Mouse (Mus musculus): ENCODE measurements at regions not wholly inside any gene's neighbourhood (a gene's known extent, or its start where the extent isn't known, plus 50 kb on each side); places are given as distances from the start of the nearest gene placed in this dataset.

DNA sequence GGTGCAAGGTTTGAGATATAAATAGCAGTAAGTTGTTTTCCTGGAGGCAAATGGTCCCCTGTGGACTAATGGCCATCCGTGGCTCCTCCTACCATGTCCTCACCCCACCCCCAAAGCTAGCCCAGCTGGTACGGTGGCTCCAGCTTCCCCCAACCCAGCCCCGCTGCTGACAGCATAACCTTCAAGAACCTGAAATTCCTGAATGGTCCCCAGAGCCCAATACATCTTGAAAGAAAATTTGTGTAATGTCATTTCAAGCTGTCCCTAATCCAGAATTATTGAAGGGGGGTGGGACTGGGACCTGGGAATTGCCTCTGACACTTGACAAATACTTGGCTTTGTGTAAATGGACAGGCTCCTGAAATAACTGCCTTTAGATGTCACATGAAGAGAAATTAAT, 115.3 kb upstream of the Top1 start:
- Histone ChIP-seq H3K36me3 (ENCODE audit: control insufficient read depth, insufficient read depth, low read length) (no peaks in the 10 kb centered on the region), H3K4me1 (replicated peaks; ENCODE audit: control insufficient read depth, insufficient read depth, low read length) (no peaks in the 10 kb centered on the region), H3K4me3 (ENCODE audit: control insufficient read depth, insufficient read depth, low read length) (no peak overlapping the region), H3K27me3 (ENCODE audit: control insufficient read depth, insufficient read depth, low read length) (no peaks in the 10 kb centered on the region), H3K27ac (ENCODE audit: control insufficient read depth, insufficient read depth, low read length) (no peak overlapping the region)
- TF ChIP-seq POLR2A (IDR thresholded peaks at IDR 0.05; ENCODE audit: control insufficient read depth, extremely low read depth, insufficient read depth, low read length, poor library complexity) (no peak), CTCF (IDR thresholded peaks at IDR 0.05; ENCODE audit: borderline replicate concordance, control insufficient read depth, extremely low read depth, insufficient read depth, low read length, poor library complexity) (no peak)
- 68% methylated on average over 3 of the region's 3 CpGs for WGBS
- no peak for DNase-seq

DNA sequence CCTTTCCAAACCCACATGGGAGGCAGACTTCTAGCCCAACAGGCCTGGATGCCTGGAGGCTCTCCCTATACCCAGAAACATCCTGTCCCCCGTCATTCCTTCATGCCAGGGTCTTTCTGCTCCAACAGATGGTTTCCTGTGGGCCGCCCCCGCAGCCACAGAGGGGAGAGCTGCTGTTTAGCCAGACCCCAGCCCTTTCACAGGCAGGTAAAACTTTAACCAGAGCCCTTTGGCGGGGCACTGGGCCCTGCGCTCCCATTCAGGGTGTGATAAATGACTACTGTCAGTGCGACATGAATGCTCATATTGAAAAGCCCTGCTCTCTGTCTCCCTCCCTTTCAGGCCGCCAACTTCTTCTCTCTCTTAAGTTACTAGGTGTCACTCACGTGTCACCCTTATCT, 108.4 kb upstream of the Top1 start:
- DNase-seq, result no peak
- no peaks in the 10 kb centered on the region for H3K27me3 ChIP-seq (ENCODE audit: control insufficient read depth, insufficient read depth, low read length)
- no peaks in the 10 kb centered on the region for H3K4me1 ChIP-seq (replicated peaks; ENCODE audit: control insufficient read depth, insufficient read depth, low read length)
- no peak overlapping the region for H3K4me3 ChIP-seq (ENCODE audit: control insufficient read depth, insufficient read depth, low read length)
- no peak overlapping the region for H3K27ac ChIP-seq (ENCODE audit: control insufficient read depth, insufficient read depth, low read length)
- TF ChIP-seq CTCF (IDR thresholded peaks at IDR 0.05; ENCODE audit: borderline replicate concordance, control insufficient read depth, extremely low read depth, insufficient read depth, low read length, poor library complexity), result no peak
- TF ChIP-seq POLR2A (IDR thresholded peaks at IDR 0.05; ENCODE audit: control insufficient read depth, extremely low read depth, insufficient read depth, low read length, poor library complexity), result no peak
- WGBS, result 63% methylated on average over 8 of the region's 8 CpGs
- no peaks in the 10 kb centered on the region for H3K36me3 ChIP-seq (ENCODE audit: control insufficient read depth, insufficient read depth, low read length)

DNA sequence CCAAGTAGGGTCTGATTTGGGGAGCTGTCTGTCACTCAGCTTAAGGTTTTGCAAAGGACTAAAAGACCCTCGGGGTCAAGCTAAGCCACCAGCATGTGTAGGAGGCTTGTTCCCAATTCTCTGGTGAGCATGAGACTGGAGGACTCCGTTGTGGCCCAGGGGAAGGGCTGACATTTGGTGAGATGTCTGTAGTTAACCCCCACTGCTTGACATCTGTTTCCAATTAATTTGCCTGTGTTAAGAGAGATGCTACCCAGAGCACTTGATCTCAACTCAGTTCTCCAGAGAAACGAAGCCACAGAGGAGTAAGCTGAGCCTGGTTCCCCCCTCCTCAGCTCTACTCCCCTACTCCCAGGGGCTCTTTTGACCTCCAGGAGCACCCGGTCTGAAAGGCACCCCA, 100.2 kb upstream of the Top1 start:
- Histone ChIP-seq H3K4me3 (ENCODE audit: control insufficient read depth, insufficient read depth, low read length) (no peak overlapping the region), H3K4me1 (replicated peaks; ENCODE audit: control insufficient read depth, insufficient read depth, low read length) (no peaks in the 10 kb centered on the region), H3K36me3 (ENCODE audit: control insufficient read depth, insufficient read depth, low read length) (no peaks in the 10 kb centered on the region), H3K27me3 (ENCODE audit: control insufficient read depth, insufficient read depth, low read length) (no peaks in the 10 kb centered on the region), H3K27ac (ENCODE audit: control insufficient read depth, insufficient read depth, low read length) (no peak overlapping the region)
- 51% methylated on average over 4 of the region's 4 CpGs for WGBS
- no peak for TF ChIP-seq POLR2A (IDR thresholded peaks at IDR 0.05; ENCODE audit: control insufficient read depth, extremely low read depth, insufficient read depth, low read length, poor library complexity)
- no peak for DNase-seq

DNA sequence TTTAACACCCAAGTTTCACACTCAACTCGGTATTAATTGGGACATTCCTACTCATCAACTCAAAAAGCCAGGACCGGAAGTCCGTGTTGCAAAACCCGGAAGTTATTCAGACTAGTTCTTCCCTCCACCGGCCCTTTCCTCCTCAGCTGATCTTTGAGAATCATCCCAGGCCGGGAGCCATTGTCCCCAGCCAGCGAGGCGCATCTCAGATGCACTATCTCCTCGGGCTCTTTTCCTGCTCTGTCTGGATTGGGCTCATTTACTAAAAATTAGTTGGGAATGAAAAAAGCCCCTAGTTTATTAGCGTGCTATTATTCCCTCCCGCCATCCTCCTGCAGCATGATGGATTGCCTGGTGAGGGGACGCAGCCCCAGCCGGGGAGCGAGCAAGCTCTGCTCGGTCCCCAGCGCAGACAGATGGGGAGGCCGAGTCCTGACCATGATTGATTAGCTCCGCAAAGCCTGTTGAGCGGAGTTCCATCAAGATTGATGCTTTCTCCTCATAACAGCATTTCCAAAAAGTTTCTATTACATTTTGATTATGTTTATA, 93.5 kb upstream of the Top1 start:
- H3K4me3 ChIP-seq (ENCODE audit: control insufficient read depth, insufficient read depth, low read length), result no peak overlapping the region
- TF ChIP-seq CTCF (IDR thresholded peaks at IDR 0.05; ENCODE audit: borderline replicate concordance, control insufficient read depth, extremely low read depth, insufficient read depth, low read length, poor library complexity) (no peak), POLR2A (IDR thresholded peaks at IDR 0.05; ENCODE audit: control insufficient read depth, extremely low read depth, insufficient read depth, low read length, poor library complexity) (no peak)
- H3K27me3 ChIP-seq (ENCODE audit: control insufficient read depth, insufficient read depth, low read length), result no peaks in the 10 kb centered on the region
- DNase-seq, result no peak
- H3K27ac ChIP-seq (ENCODE audit: control insufficient read depth, insufficient read depth, low read length), result no peak overlapping the region
- 90% methylated on average over 19 of the region's 19 CpGs for WGBS
- no peaks in the 10 kb centered on the region for H3K4me1 ChIP-seq (replicated peaks; ENCODE audit: control insufficient read depth, insufficient read depth, low read length)
- no peaks in the 10 kb centered on the region for H3K36me3 ChIP-seq (ENCODE audit: control insufficient read depth, insufficient read depth, low read length)

DNA sequence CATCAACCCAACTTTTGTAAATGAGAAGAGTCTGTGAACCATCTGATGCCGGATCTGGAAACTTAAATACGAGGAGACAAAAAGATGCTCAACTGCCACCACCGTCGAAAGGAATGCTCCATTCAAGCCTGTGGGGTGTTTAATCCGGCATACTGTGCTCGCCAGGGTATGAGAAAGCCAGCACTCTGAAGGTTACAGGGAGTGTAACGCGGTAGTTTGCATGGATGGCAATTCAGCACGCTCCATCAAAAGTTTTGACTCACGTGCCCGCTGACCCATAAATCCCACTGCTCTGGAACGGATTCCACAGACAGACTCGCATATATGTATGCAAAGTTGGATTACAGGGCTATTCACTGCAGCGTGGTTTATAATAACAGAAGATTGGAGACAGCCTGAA, 84.0 kb upstream of the Top1 start:
- no peak for DNase-seq
- TF ChIP-seq CTCF (IDR thresholded peaks at IDR 0.05; ENCODE audit: borderline replicate concordance, control insufficient read depth, extremely low read depth, insufficient read depth, low read length, poor library complexity), result no peak
- TF ChIP-seq POLR2A (IDR thresholded peaks at IDR 0.05; ENCODE audit: control insufficient read depth, extremely low read depth, insufficient read depth, low read length, poor library complexity), result no peak
- Histone ChIP-seq H3K36me3 (ENCODE audit: control insufficient read depth, insufficient read depth, low read length) (no peaks in the 10 kb centered on the region), H3K4me1 (replicated peaks; ENCODE audit: control insufficient read depth, insufficient read depth, low read length) (no peaks in the 10 kb centered on the region), H3K4me3 (ENCODE audit: control insufficient read depth, insufficient read depth, low read length) (no peak overlapping the region), H3K27ac (ENCODE audit: control insufficient read depth, insufficient read depth, low read length) (no peak overlapping the region), H3K27me3 (ENCODE audit: control insufficient read depth, insufficient read depth, low read length) (no peaks in the 10 kb centered on the region)
- WGBS, result 88% methylated on average over 14 of the region's 14 CpGs

DNA sequence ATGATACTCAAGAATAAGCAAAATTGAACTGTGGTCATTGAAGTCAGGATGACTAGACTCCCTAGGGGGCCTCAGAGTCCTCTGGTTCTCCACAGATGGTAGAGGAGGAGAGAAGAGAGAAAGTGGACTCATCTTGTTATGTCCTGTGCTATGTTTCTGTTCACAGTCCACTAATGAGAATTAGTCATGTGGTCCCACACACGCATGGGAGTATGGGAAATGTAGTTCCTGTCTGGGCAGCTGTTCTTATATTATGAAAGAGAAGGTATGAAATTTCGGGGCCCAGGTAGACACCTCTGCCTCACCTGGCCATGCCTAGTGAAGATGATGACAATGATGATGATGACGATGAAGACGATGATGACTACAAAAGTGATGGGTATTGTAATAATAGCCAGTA, 77.9 kb upstream of the Top1 start:
- Histone ChIP-seq H3K36me3 (ENCODE audit: control insufficient read depth, insufficient read depth, low read length) (no peaks in the 10 kb centered on the region), H3K27me3 (ENCODE audit: control insufficient read depth, insufficient read depth, low read length) (no peaks in the 10 kb centered on the region), H3K27ac (ENCODE audit: control insufficient read depth, insufficient read depth, low read length) (no peak overlapping the region), H3K4me1 (replicated peaks; ENCODE audit: control insufficient read depth, insufficient read depth, low read length) (no peaks in the 10 kb centered on the region), H3K4me3 (ENCODE audit: control insufficient read depth, insufficient read depth, low read length) (no peak overlapping the region)
- DNase-seq, result no peak
- WGBS, result 95% methylated on average over 4 of the region's 4 CpGs
- TF ChIP-seq CTCF (IDR thresholded peaks at IDR 0.05; ENCODE audit: borderline replicate concordance, control insufficient read depth, extremely low read depth, insufficient read depth, low read length, poor library complexity), result no peak
- no peak for TF ChIP-seq POLR2A (IDR thresholded peaks at IDR 0.05; ENCODE audit: control insufficient read depth, extremely low read depth, insufficient read depth, low read length, poor library complexity)

DNA sequence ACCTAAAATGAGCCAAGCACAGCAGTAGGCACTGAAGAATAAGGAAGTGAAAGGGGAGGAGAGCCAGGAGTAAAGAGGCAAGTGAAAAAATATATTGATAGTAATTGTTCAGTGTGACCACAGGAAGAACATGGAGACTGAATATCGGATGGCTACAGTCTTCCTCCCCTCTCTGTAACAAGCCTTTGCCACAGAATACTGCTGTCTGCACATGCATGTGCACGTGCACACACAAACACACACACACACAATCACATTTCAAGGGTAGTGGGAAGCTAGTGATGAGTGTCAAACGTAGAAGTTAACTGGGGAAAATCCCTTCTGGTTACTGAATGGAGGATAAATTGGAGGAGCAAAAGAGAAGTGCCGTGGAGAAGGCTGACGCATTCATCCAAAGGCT, 76.2 kb upstream of the Top1 start:
- Histone ChIP-seq H3K27ac (ENCODE audit: control insufficient read depth, insufficient read depth, low read length) (no peak overlapping the region), H3K4me3 (ENCODE audit: control insufficient read depth, insufficient read depth, low read length) (no peak overlapping the region), H3K4me1 (replicated peaks; ENCODE audit: control insufficient read depth, insufficient read depth, low read length) (no peaks in the 10 kb centered on the region; the same call in 1 of the 2 replicates), H3K27me3 (ENCODE audit: control insufficient read depth, insufficient read depth, low read length) (no peaks in the 10 kb centered on the region), H3K36me3 (ENCODE audit: control insufficient read depth, insufficient read depth, low read length) (no peaks in the 10 kb centered on the region)
- TF ChIP-seq POLR2A (IDR thresholded peaks at IDR 0.05; ENCODE audit: control insufficient read depth, extremely low read depth, insufficient read depth, low read length, poor library complexity) (no peak), CTCF (IDR thresholded peaks at IDR 0.05; ENCODE audit: borderline replicate concordance, control insufficient read depth, extremely low read depth, insufficient read depth, low read length, poor library complexity) (no peak)
- WGBS, result 67% methylated on average over 5 of the region's 5 CpGs
- DNase-seq, result no peak

All from thymus, adult 2 months (tissue).